Mouse (Mus musculus): ENCODE results near the gene Sema4b.

DNA sequence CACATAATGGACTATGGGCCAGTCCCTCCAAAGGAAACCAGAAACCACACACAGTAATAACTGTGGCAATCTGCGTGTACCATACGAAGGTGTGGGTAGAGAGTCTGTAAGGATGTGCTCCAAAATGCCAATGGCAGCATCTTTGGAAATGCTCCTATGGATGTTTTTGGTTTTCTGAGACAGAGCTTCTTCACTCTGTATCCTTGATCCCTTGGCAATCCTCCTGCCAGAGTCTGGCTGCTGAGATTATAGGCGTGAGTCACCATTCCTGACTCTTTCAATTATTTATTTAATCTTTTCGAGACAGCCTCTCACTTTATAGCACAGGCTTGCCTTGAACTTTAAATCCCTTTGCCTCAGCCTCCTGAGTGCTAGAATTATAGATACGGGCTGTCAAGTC lies 21.2 kb upstream of the Sema4b start:
- TF ChIP-seq CTCF (conservative IDR thresholded peaks at IDR 0.05; ENCODE audit: low read length) (no peak), NANOG (IDR thresholded peaks at IDR 0.05; ENCODE audit: borderline replicate concordance, low read length) (no peak), POU5F1 (IDR thresholded peaks at IDR 0.05; ENCODE audit: borderline replicate concordance, low read length) (no peak)
